Mouse (Mus musculus) hindbrain, embryonic 12.5 days (tissue): ENCODE measurements around the gene Bag3. TPM values are rescaled to one million over a fixed set of nuclear protein-coding genes. Genes with fewer than 3 reads are reported as not detected.

Source experiments
- ATAC-seq: fragments of 200-750 bp; cut with Nextera tagmentation; 2 replicates; pipeline ENCODE4 v1.8.0; 2017; ENCODE audit warnings: moderate TSS enrichment; ENCODE audit not compliant: low FRiP score
- H3K27ac ChIP-seq: fragments of 300-500 bp; sonication (generic); 2 replicates; pipeline ENCODE4 v1.5.1; 2016; ENCODE audit warnings: mild to moderate bottlenecking
- H3K27me3 ChIP-seq: fragments of 300-500 bp; sonication (generic); 2 replicates; pipeline ENCODE4 v1.6.1; 2016; ENCODE audit warnings: mild to moderate bottlenecking
- H3K36me3 ChIP-seq: fragments of 300-500 bp; sonication (generic); 2 replicates; pipeline ENCODE4 v1.6.1; 2016; ENCODE audit warnings: mild to moderate bottlenecking
- H3K4me1 ChIP-seq: fragments of 300-500 bp; sonication (generic); 2 replicates; pipeline ENCODE4 v1.6.1; 2016
- H3K4me2 ChIP-seq: fragments of 300-500 bp; sonication (generic); replicated peaks from 2 replicates; pipeline ENCODE4 v1.6.1; 2016; ENCODE audit warnings: mild to moderate bottlenecking
- H3K4me3 ChIP-seq: fragments of 300-500 bp; sonication (generic); 2 replicates; pipeline ENCODE4 v1.5.1; 2016; ENCODE audit warnings: mild to moderate bottlenecking
- H3K9ac ChIP-seq: fragments of 300-500 bp; sonication (generic); 2 replicates; pipeline ENCODE4 v1.6.1; 2016; ENCODE audit warnings: mild to moderate bottlenecking, moderate library complexity
- H3K9me3 ChIP-seq: fragments of 300-500 bp; sonication (generic); replicated peaks from 2 replicates; pipeline ENCODE4 v1.6.1; 2016; ENCODE audit warnings: mild to moderate bottlenecking
- WGBS: fragments of 180-500 bp; shearing (Covaris S2); methylation state at CpG from one replicate; pipeline ENCODE4 v1.1.7; 2016; 5-methylcytosine and 5-hydroxymethylcytosine counted together
- polyA plus RNA-seq: library from polyadenylated mRNA; unstranded; fragments of >200 nt; fragmentation: Nextera tagmentation; extraction: Ambion mirVana; gene quantifications from 2 replicates; pipeline ENCODE4 v1.2.1, GENCODE M21; 2016

The Bag3 gene
- polyA plus RNA-seq, 1 experiment from 2014 or later = 6.4 TPM

DNA sequence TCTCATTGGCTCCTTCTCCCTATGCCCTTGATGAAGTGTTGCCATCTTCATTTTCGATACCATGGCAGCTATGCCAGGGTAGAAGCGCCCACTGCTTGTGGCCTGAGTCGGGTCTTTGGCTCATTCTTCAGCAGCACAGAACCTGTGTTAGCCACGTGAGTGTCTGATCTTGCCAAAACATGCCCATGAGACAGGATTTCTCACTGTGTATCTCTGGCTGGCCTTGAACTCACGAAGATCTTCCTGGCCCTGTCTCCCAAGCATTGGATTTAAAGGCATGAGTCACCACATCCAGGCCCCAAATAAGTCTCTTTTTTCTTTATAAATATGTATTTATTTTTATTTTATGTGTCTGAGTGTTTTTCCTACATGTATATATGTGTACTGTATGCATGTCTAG is 51.8 kb downstream of the Bag3 start:
- 88% methylated on average over 5 of the region's 5 CpGs for WGBS
- ATAC-seq = no peak

DNA sequence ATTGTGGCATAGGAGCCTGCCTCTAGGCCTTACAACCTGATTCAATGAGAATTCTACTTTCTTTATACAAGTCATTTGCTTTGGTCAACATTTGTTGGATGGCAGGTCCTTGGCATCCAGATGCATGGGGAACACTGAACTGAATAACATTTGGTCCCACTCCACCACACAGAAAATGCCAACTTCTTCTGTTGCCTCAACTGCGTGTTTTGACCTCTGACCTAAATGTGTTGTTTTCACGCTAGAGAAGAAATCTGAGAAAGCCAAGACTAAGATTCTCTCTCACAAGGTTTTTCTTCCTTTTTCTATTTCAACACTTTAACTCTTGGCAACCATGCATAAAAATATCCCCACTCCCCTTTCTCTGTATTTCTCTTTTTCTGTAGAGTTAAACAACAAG is 52.4 kb downstream of the Bag3 start:
- Histone ChIP-seq H3K27ac (no peak overlapping the region), H3K9me3 (no peaks in the 10 kb centered on the region), H3K36me3 (no peaks in the 10 kb centered on the region), H3K4me1 (no peaks in the 10 kb centered on the region), H3K9ac (no peak overlapping the region), H3K4me2 (no peak overlapping the region), H3K27me3 (no peaks in the 10 kb centered on the region), H3K4me3 (no peak overlapping the region)
- WGBS = 65% methylated on average over 2 of the region's 2 CpGs
- ATAC-seq = no peak

More for the DNA sequence above, 51.8 kb downstream of the Bag3 start:
- Histone ChIP-seq H3K27me3 (no peaks in the 10 kb centered on the region), H3K4me1 (no peaks in the 10 kb centered on the region), H3K4me3 (no peak overlapping the region), H3K4me2 (no peak overlapping the region), H3K9me3 (no peaks in the 10 kb centered on the region), H3K36me3 (no peaks in the 10 kb centered on the region), H3K27ac (no peak overlapping the region), H3K9ac (no peak overlapping the region)

DNA sequence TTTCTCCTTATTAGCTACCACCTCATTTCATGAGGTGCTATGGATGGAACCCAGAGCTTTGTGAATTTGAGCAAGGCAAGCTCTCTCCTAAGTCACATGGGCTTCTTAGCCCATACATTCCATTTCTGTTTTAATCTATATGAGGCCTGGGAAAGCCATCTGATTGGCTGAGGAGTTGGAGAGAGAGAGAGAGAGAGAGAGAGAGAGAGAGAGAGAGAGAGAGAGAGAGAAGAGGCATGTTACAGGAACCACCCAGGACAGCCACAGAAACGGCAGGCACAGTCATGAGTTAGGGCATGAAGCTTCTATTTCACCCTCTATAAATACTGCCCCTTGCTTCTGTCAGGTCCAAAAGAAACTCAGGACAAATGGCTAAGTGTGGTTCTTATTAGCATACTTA is 54.2 kb downstream of the Bag3 start:
- H3K4me2 ChIP-seq = no peak overlapping the region
- WGBS = 73% methylated on average over 1 of the region's 1 CpGs
- H3K36me3 ChIP-seq = no peaks in the 10 kb centered on the region
- peaks cover 7% of the 10 kb centered on the region for H3K4me1 ChIP-seq
- no peaks in the 10 kb centered on the region for H3K9me3 ChIP-seq
- H3K9ac ChIP-seq = no peak overlapping the region
- no peak overlapping the region for H3K27ac ChIP-seq
- no peak for ATAC-seq
- H3K27me3 ChIP-seq = no peaks in the 10 kb centered on the region
- H3K4me3 ChIP-seq = no peak overlapping the region

DNA sequence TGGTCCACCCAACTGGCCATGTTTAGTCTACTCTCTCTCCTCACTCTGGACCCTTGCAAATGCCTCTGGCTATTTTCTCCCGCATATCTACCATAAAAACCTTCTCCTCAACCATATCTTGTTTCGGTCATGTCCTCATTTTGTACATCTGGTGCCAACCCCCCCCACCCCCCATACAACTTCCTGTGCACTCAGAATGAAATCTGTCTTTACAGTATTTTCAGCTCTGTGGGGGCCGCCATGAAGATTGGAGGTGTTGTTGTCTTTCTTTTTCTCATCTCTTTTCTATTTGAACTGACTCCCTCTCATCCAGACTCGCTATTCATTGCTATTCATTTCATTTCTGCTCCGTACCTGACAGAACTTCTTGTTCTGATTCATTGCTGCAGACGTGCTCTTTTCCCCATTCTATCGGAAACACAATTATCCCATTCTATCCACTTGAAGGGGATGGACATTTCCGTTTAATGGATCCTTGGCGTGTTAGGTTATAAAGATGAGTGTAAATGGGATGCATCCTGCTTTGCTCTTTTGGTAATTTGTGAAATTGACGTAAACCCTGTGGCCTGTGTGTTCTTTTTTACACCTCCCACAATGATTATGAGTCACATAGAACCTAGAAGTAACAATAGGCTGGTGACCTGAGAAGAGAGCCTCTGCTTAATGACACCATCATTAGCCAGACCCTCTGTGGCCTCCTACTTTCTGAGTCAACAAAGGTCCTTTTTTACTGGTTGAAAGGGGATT is 55.0 kb downstream of the Bag3 start:
- Histone ChIP-seq H3K9ac (no peak overlapping the region), H3K4me3 (no peak overlapping the region), H3K27me3 (no peaks in the 10 kb centered on the region; the same call in 1 of the 2 replicates), H3K4me2 (no peak overlapping the region), H3K36me3 (no peaks in the 10 kb centered on the region), H3K4me1 (peaks cover 7% of the 10 kb centered on the region), H3K9me3 (no peaks in the 10 kb centered on the region), H3K27ac (no peak overlapping the region)
- ATAC-seq = no peak
- 53% methylated on average over 10 of the region's 10 CpGs for WGBS

DNA sequence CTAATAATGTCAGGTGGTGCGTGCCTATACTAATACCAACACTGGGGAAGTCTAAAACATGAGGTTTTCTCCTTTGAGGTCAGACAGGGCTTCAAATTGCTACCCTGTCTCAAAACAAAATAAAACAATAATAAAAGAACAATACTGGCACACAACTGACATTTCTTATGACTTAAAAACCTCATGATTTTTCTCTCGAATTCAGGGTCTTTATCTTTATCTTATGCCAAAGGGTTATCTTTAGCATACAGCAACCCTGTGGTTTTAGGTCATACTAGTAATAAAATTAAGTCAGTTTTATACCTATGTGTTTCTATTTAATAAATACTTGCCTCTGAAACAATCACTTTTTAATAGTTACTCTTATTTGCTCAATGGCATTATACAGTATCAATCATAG is 56.0 kb downstream of the Bag3 start:
- H3K9ac ChIP-seq = no peak overlapping the region
- no peak overlapping the region for H3K27ac ChIP-seq
- H3K4me3 ChIP-seq = no peak overlapping the region
- no peak overlapping the region for H3K4me2 ChIP-seq
- ATAC-seq = no peak
- peaks cover 7% of the 10 kb centered on the region for H3K4me1 ChIP-seq
- H3K36me3 ChIP-seq = no peaks in the 10 kb centered on the region
- no peaks in the 10 kb centered on the region; the same call in 1 of the 2 replicates for H3K27me3 ChIP-seq
- WGBS = 83% methylated on average over 2 of the region's 2 CpGs
- no peaks in the 10 kb centered on the region for H3K9me3 ChIP-seq

- Histone ChIP-seq H3K4me1 (peaks cover 7% of the 10 kb centered on the region), H3K27me3 (no peaks in the 10 kb centered on the region; the same call in 1 of the 2 replicates), H3K4me2 (no peak overlapping the region), H3K9ac (no peak overlapping the region), H3K36me3 (no peaks in the 10 kb centered on the region), H3K9me3 (no peaks in the 10 kb centered on the region), H3K4me3 (no peak overlapping the region), H3K27ac (no peak overlapping the region)
- 90% methylated on average over 6 of the region's 6 CpGs for WGBS
- no peak for ATAC-seq
These were observed 56.9 kb downstream of the Bag3 start for GRCm38 (mm10) chr7:128580318-128580717.

GRCm38 (mm10) chr7:128581864-128582484 is 58.6 kb downstream of the Bag3 start:
- H3K9me3 ChIP-seq = no peaks in the 10 kb centered on the region
- no peak overlapping the region for H3K9ac ChIP-seq
- no peak for ATAC-seq
- WGBS = 84% methylated on average over 14 of the region's 15 CpGs
- no peak overlapping the region for H3K4me3 ChIP-seq
- H3K27ac ChIP-seq = no peak overlapping the region
- no peaks in the 10 kb centered on the region for H3K36me3 ChIP-seq
- H3K27me3 ChIP-seq = no peaks in the 10 kb centered on the region; the same call in 1 of the 2 replicates
- H3K4me1 ChIP-seq = peaks cover 7% of the 10 kb centered on the region
- no peak overlapping the region for H3K4me2 ChIP-seq

DNA sequence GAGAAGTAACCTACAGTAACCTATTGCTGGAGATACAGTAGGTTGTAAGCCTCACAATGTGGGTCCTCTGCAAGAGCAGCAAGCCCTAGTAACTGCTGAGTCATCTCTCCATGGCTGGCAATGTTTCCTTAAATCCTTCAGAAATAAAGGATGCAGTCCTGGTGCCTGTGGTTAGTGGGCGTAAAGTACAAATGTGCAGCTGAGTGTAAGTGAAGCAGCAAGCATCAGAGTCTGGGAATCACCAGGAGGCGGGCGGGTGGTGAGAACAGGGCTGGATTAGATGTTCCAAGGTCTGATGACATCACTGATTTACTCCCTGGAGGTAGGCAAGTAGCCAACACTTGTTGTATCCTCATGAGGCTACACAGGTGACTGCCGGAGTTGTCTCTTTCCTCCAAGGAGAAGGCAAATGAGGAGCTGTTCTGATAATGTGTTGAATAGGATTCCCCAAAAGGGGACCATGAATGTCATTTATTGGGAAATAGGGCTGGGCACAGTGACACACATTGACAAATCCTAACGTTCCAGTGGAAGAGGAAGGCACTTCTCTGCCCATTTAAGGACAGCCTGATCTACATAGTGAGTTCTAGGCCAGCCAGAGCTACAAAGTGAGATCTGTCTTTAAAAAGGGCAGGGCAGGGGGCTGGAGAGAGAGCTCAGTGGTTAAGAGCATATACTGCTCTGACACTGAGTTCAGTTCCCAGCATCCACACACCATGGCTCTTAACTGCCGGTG is 60.0 kb downstream of the Bag3 start:
- no peak overlapping the region for H3K9ac ChIP-seq
- H3K36me3 ChIP-seq = no peaks in the 10 kb centered on the region
- H3K4me2 ChIP-seq = no peak overlapping the region
- peaks cover 7% of the 10 kb centered on the region for H3K4me1 ChIP-seq
- no peaks in the 10 kb centered on the region; the same call in 1 of the 2 replicates for H3K27me3 ChIP-seq
- no peak overlapping the region for H3K27ac ChIP-seq
- no peak overlapping the region for H3K4me3 ChIP-seq
- no peak for ATAC-seq
- 82% methylated on average over 6 of the region's 6 CpGs for WGBS
- H3K9me3 ChIP-seq = no peaks in the 10 kb centered on the region

GRCm38 (mm10) chr7:128587334-128587933 is 64.0 kb downstream of the Bag3 start:
- H3K4me3 ChIP-seq = no peak overlapping the region
- H3K4me2 ChIP-seq = no peak overlapping the region
- H3K9ac ChIP-seq = no peak overlapping the region
- no peak for ATAC-seq
- no peaks in the 10 kb centered on the region for H3K36me3 ChIP-seq
- H3K4me1 ChIP-seq = peaks cover 19% of the 10 kb centered on the region
- H3K27ac ChIP-seq = no peak overlapping the region
- no peaks in the 10 kb centered on the region; the same call in 1 of the 2 replicates for H3K27me3 ChIP-seq
- no peaks in the 10 kb centered on the region for H3K9me3 ChIP-seq
- 76% methylated on average over 4 of the region's 4 CpGs for WGBS

DNA sequence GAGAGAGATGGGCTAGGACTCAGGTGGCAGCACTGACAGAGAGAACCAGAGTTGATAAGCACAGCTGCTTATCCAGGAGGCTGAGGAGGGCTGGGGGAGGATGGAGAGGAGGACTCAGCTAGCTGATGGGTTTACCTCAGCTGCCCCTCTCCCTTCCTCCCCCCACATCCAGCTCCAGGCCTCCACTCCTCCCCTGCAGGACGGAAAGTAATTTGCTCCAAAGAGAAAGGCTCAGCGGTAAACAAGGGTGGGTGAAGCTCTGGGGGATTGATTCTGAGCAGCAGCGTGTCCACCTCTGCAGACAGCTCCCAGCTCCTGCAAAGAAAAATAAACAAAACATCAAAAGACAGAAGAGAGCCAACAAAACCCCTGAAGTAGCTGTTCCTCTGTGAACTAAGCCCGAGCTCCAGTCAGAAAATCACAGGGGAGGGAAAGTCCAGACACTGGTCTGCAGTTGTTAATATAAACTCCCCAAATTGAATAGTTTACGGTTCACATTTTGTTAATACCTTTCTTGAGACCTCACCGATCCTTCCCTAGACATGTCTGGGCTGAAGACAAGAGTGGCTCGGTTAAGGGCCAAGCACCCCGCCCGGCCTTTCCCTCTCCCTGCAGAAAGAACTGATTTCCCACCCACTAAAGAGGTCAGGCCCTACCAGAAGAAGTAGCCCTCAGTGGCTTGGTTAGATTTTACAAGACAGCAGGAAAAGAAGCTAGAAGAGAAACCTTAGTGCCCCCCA is 68.1 kb downstream of the Bag3 start:
- 5% methylated on average over 9 of the region's 9 CpGs for WGBS
- Histone ChIP-seq H3K27ac (peak overlapping the region; percentile 88), H3K4me3 (no peak overlapping the region), H3K27me3 (no peaks in the 10 kb centered on the region), H3K9ac (0 out of 2 replicates have a peak overlapping the region, but pooled peaks have one; percentile 8), H3K36me3 (no peaks in the 10 kb centered on the region), H3K4me1 (peaks cover 27% of the 10 kb centered on the region), H3K4me2 (peak overlapping the region; percentile 44), H3K9me3 (no peaks in the 10 kb centered on the region)
- ATAC-seq = peak; percentile 87

DNA sequence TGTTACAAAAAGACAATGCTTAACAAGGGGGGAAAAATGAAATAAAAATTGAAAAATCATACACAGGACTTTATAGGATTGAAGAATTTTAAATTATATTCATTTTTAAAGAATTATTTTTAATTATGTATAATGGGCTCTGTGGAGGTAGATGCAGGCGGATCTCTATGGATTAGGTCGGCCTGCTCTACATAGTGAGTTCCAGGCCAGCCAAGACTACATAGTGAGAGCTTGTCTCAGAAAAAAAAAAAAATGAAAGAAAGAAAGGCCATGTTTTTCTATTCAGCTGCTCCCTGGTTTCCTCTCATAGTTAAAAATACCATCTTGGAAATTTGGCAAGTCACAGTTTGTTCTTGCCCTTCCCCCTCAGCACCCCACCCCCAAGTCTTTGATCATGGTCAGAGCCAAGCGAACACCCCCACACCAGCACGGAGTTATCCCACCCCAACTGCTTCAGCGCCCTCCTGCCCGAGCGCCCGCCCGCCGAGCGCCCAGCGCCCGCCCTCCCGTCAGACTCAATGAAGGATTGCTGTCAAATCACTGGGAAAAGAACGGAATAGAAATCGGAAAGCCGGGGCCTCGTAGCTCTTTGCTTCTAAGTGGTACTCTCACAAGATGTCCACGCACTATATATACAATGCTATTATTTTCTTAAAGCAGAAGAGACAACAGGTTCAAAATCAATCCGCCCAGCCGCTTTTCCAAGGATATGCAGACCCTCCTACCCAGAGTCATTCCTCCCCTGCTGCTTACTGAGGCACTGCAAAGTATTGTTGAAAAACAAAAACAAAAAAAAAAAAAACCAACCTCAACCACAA is 68.9 kb downstream of the Bag3 start:
- Histone ChIP-seq H3K4me3 (peak overlapping the region; percentile 17), H3K36me3 (no peaks in the 10 kb centered on the region), H3K9ac (no peak overlapping the region), H3K27ac (peak overlapping the region; percentile 88), H3K9me3 (no peaks in the 10 kb centered on the region), H3K4me1 (peaks cover 27% of the 10 kb centered on the region), H3K27me3 (no peaks in the 10 kb centered on the region), H3K4me2 (peak overlapping the region; percentile 44)
- ATAC-seq = peak; percentile 67
- WGBS = 3% methylated on average over 21 of the region's 21 CpGs
